Mouse (Mus musculus) mammary gland, adult 2 months (tissue): ENCODE measurements around the gene Gm20837. TPM values are rescaled to one million over a fixed set of nuclear protein-coding genes. Genes with fewer than 3 reads are reported as not detected.

Source experiments
- polyA plus RNA-seq: library from polyadenylated mRNA; depleted of rRNA; stranded (reverse); fragments of >200 nt; gene quantifications from 2 replicates; pipeline ENCODE4 v1.2.3, GENCODE M21; 2012; ENCODE audit warnings: low replicate concordance; rRNA removed

Gene Gm20837
- not detected in 2 replicates for polyA plus RNA-seq

DNA sequence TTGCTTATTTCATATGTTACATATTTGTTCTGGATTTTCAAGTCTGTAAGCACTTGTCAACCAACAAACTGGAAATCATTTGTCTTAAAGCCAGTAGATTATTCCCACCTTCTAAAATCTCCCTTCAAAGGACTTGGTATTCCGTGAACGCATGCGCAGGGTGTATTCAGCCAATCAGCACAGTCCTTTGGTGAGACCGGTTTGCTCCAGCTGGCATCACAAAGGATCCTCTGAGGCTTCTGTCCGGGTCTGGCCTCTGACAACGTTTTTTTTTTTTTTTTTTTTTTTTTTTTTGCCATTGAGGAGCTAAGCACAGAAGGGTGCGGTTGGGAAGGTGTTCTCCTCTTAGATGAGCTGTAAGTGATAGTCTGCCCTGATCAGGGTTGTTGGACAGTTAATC lies at the start of gene Gm20837:
TSS of gene Gm20837 (plus strand) at position 301 of the 400 bp plus-strand sequence.

